Mouse (Mus musculus) layer of hippocampus, adult 2 months (tissue): ENCODE results near the gene Abhd18. TPM values are rescaled to one million over a fixed set of nuclear protein-coding genes. Genes with fewer than 3 reads are reported as not detected.

Experiments
- DNase-seq, 2 experiments: peaks; one replicate each; pipeline ENCODE4 v3.0.0; 2022; ENCODE audit warnings: low spot score in 2 of 2
- H3K27ac ChIP-seq: fragments of 200-600 bp; 2 replicates; pipeline ENCODE4 v1.8.1; 2022
- H3K4me3 ChIP-seq: fragments of 200-600 bp; 2 replicates; pipeline ENCODE4 v1.8.1; 2022; ENCODE audit warnings: mild to moderate bottlenecking
- CTCF ChIP-seq: fragments of 200-600 bp; conservative IDR thresholded peaks from 2 replicates; pipeline ENCODE4 v1.8.1; 2022; ENCODE audit warnings: antibody characterized with exemption, mild to moderate bottlenecking, moderate library complexity
- total RNA-seq, 2 experiments: library from RNA; stranded (reverse); gene quantifications; 2 replicates each; pipeline ENCODE4 v1.2.3; 2021

The Abhd18 gene
- total RNA-seq, 2 experiments from 2014 or later = 12.2 to 14.5 TPM

- TF ChIP-seq CTCF = no peak
- no peak overlapping the region for H3K27ac ChIP-seq
- no peak for DNase-seq
Observed at GRCm38 (mm10) chr3:40980758-40981157, 134.0 kb downstream of the Abhd18 start.

GRCm38 (mm10) chr3:40987539-40987938 lies 140.8 kb downstream of the Abhd18 start:
- no peak for TF ChIP-seq CTCF
- no peak overlapping the region for H3K27ac ChIP-seq

More at GRCm38 (mm10) chr3:40980758-40981157, 134.0 kb downstream of the Abhd18 start:
- H3K4me3 ChIP-seq = no peak overlapping the region

More at GRCm38 (mm10) chr3:40987539-40987938, 140.8 kb downstream of the Abhd18 start:
- no peak for DNase-seq
- H3K4me3 ChIP-seq = no peak overlapping the region

Other genes with a start within 250 kb of the Abhd18 start
- under 1 TPM in 1 of 2 experiments, not detected in 1; 0.22 TPM for gene Slc25a31, start 138.1 kb upstream of the Abhd18 start, total RNA-seq
- 100 to 1,000 TPM; 146 to 155 TPM for gene Hspa4l, start 102.5 kb upstream of the Abhd18 start, total RNA-seq
- 1 to 10 TPM; 3.8 to 6.0 TPM for gene Plk4, start 47.0 kb upstream of the Abhd18 start, total RNA-seq
- 10 to 100 TPM; 19.5 to 24.0 TPM for gene Mfsd8, start 84 bp upstream of the Abhd18 start, total RNA-seq
- gene 1700034I23Rik, start 55.6 kb downstream of the Abhd18 start, total RNA-seq = under 1 TPM in 1 of 2 experiments, not detected in 1; 0.25 TPM
- gene Larp1b, start 102.9 kb downstream of the Abhd18 start, total RNA-seq = 10 to 100 TPM; 14.1 to 16.4 TPM
- gene Pgrmc2, start 236.1 kb downstream of the Abhd18 start, total RNA-seq = 10 to 100 TPM; 54.4 to 56.4 TPM